Mouse (Mus musculus): ENCODE measurements around the gene Dtx3.
"Not testable (repeated sequence)": the region's sequence is repeated elsewhere in the genome, so short reads cannot be mapped to it uniquely, and the experiment has no call there.

The Dtx3 gene

GRCm38 (mm10) chr10:127170837-127171272, 24.7 kb downstream of the Dtx3 start:
- peak; percentile 88 for DNase-seq (ENCODE audit: low read depth, low spot score)
- peaks cover 15% of the 10 kb centered on the region for H3K36me3 ChIP-seq (ENCODE audit: control insufficient read depth, insufficient read depth, low read length, poor library complexity, severe bottlenecking)

GRCm38 (mm10) chr10:127170002-127170401, 25.5 kb downstream of the Dtx3 start:
- Histone ChIP-seq H3K36me3 (ENCODE audit: control insufficient read depth, insufficient read depth, low read length, poor library complexity, severe bottlenecking) (peaks cover 15% of the 10 kb centered on the region), H3K27me3 (ENCODE audit: control insufficient read depth, insufficient read depth, low read length, poor library complexity, severe bottlenecking) (no peaks in the 10 kb centered on the region)
- DNase-seq (ENCODE audit: low read depth, low spot score), result no peak

More at GRCm38 (mm10) chr10:127170837-127171272, 24.7 kb downstream of the Dtx3 start:
- H3K27me3 ChIP-seq (ENCODE audit: control insufficient read depth, insufficient read depth, low read length, poor library complexity, severe bottlenecking), result no peaks in the 10 kb centered on the region

- DNase-seq (ENCODE audit: low read depth, low spot score), result no peak
- no peaks in the 10 kb centered on the region for H3K27me3 ChIP-seq (ENCODE audit: control insufficient read depth, insufficient read depth, low read length, poor library complexity, severe bottlenecking)
These were observed 27.8 kb downstream of the Dtx3 start for GRCm38 (mm10) chr10:127167614-127168192.

GRCm38 (mm10) chr10:127166771-127167613, 28.5 kb downstream of the Dtx3 start:
- DNase-seq (ENCODE audit: low read depth, low spot score), result peak; percentile 46

More at GRCm38 (mm10) chr10:127167614-127168192, 27.8 kb downstream of the Dtx3 start:
- peaks cover 15% of the 10 kb centered on the region for H3K36me3 ChIP-seq (ENCODE audit: control insufficient read depth, insufficient read depth, low read length, poor library complexity, severe bottlenecking)

GRCm38 (mm10) chr10:127166404-127166715, 29.2 kb downstream of the Dtx3 start:
- H3K36me3 ChIP-seq (ENCODE audit: control insufficient read depth, insufficient read depth, low read length, poor library complexity, severe bottlenecking), result peaks cover 7% of the 10 kb centered on the region
- no peaks in the 10 kb centered on the region for H3K27me3 ChIP-seq (ENCODE audit: control insufficient read depth, insufficient read depth, low read length, poor library complexity, severe bottlenecking)
- DNase-seq (ENCODE audit: low read depth, low spot score), result no peak

More at GRCm38 (mm10) chr10:127166771-127167613, 28.5 kb downstream of the Dtx3 start:
- H3K27me3 ChIP-seq (ENCODE audit: control insufficient read depth, insufficient read depth, low read length, poor library complexity, severe bottlenecking), result no peaks in the 10 kb centered on the region
- peaks cover 13% of the 10 kb centered on the region for H3K36me3 ChIP-seq (ENCODE audit: control insufficient read depth, insufficient read depth, low read length, poor library complexity, severe bottlenecking)

- H3K27me3 ChIP-seq (ENCODE audit: control insufficient read depth, insufficient read depth, low read length, poor library complexity, severe bottlenecking), result no peaks in the 10 kb centered on the region
- DNase-seq (ENCODE audit: low read depth, low spot score), result peak; percentile 78
- H3K36me3 ChIP-seq (ENCODE audit: control insufficient read depth, insufficient read depth, low read length, poor library complexity, severe bottlenecking), result peaks cover 7% of the 10 kb centered on the region
These were observed 29.7 kb downstream of the Dtx3 start for GRCm38 (mm10) chr10:127165654-127166403.

GRCm38 (mm10) chr10:127165354-127165653, 30.2 kb downstream of the Dtx3 start:
- DNase-seq (ENCODE audit: low read depth, low spot score), result no peak
- Histone ChIP-seq H3K36me3 (ENCODE audit: control insufficient read depth, insufficient read depth, low read length, poor library complexity, severe bottlenecking) (peaks cover 7% of the 10 kb centered on the region), H3K27me3 (ENCODE audit: control insufficient read depth, insufficient read depth, low read length, poor library complexity, severe bottlenecking) (no peaks in the 10 kb centered on the region)

GRCm38 (mm10) chr10:127164631-127165353, 30.7 kb downstream of the Dtx3 start, which contains the start of gene B4galnt1:
B4galnt1 (plus strand) TSS chr10:127165225.
- Histone ChIP-seq H3K27me3 (ENCODE audit: control insufficient read depth, insufficient read depth, low read length, poor library complexity, severe bottlenecking) (no peaks in the 10 kb centered on the region), H3K36me3 (ENCODE audit: control insufficient read depth, insufficient read depth, low read length, poor library complexity, severe bottlenecking) (peaks cover 5% of the 10 kb centered on the region)
- peak; percentile 96 for DNase-seq (ENCODE audit: low read depth, low spot score)

GRCm38 (mm10) chr10:127164190-127164589, 31.3 kb downstream of the Dtx3 start:
- no peak for DNase-seq (ENCODE audit: low read depth, low spot score)
- H3K36me3 ChIP-seq (ENCODE audit: control insufficient read depth, insufficient read depth, low read length, poor library complexity, severe bottlenecking), result peaks cover 2% of the 10 kb centered on the region
- no peaks in the 10 kb centered on the region for H3K27me3 ChIP-seq (ENCODE audit: control insufficient read depth, insufficient read depth, low read length, poor library complexity, severe bottlenecking)

GRCm38 (mm10) chr10:127162771-127163261, 32.7 kb downstream of the Dtx3 start:
- peak; percentile 87 for DNase-seq (ENCODE audit: low read depth, low spot score)
- not testable (repeated sequence) for H3K27me3 ChIP-seq (ENCODE audit: control insufficient read depth, insufficient read depth, low read length, poor library complexity, severe bottlenecking); H3K36me3 ChIP-seq (ENCODE audit: control insufficient read depth, insufficient read depth, low read length, poor library complexity, severe bottlenecking)

GRCm38 (mm10) chr10:127160728-127161127, 34.8 kb downstream of the Dtx3 start:
- Histone ChIP-seq H3K36me3 (ENCODE audit: control insufficient read depth, insufficient read depth, low read length, poor library complexity, severe bottlenecking) (no peaks in the 10 kb centered on the region), H3K27me3 (ENCODE audit: control insufficient read depth, insufficient read depth, low read length, poor library complexity, severe bottlenecking) (no peaks in the 10 kb centered on the region)
- no peak for DNase-seq (ENCODE audit: low read depth, low spot score)

- no peaks in the 10 kb centered on the region for H3K27me3 ChIP-seq (ENCODE audit: control insufficient read depth, insufficient read depth, low read length, poor library complexity, severe bottlenecking)
- DNase-seq (ENCODE audit: low read depth, low spot score), result no peak
- H3K36me3 ChIP-seq (ENCODE audit: control insufficient read depth, insufficient read depth, low read length, poor library complexity, severe bottlenecking), result no peaks in the 10 kb centered on the region
These were observed 35.4 kb downstream of the Dtx3 start for GRCm38 (mm10) chr10:127160081-127160480.

GRCm38 (mm10) chr10:127158471-127158870, 37.1 kb downstream of the Dtx3 start:
- no peaks in the 10 kb centered on the region for H3K27me3 ChIP-seq (ENCODE audit: control insufficient read depth, insufficient read depth, low read length, poor library complexity, severe bottlenecking)
- no peaks in the 10 kb centered on the region for H3K36me3 ChIP-seq (ENCODE audit: control insufficient read depth, insufficient read depth, low read length, poor library complexity, severe bottlenecking)
- no peak for DNase-seq (ENCODE audit: low read depth, low spot score)

GRCm38 (mm10) chr10:127156511-127156910, 39.0 kb downstream of the Dtx3 start:
- H3K27me3 ChIP-seq (ENCODE audit: control insufficient read depth, insufficient read depth, low read length, poor library complexity, severe bottlenecking), result no peaks in the 10 kb centered on the region
- DNase-seq (ENCODE audit: low read depth, low spot score), result no peak
- H3K36me3 ChIP-seq (ENCODE audit: control insufficient read depth, insufficient read depth, low read length, poor library complexity, severe bottlenecking), result no peaks in the 10 kb centered on the region

Measured in splenic B cell, adult 2 months (primary cell).